Mouse (Mus musculus): Measurements from ENCODE around the gene Slc12a8.

DNA sequence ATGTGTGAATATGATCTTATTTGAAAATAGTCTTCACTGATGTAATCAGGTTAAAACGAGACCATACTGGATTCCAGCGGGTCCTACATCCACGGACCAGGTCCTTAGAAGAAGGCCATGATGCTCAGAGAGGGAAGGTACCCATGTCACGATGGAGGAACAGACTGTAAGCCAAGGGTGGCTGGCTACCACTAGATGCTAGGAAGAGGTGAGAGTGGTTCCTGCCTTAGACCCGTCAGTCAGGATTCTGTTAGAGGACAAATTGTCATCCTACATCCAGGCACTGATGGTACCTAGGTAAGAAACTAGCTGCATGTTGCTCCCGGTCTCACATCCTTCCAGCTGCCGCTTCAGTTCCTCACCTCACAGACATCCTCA is 160.2 kb downstream of the Slc12a8 start:
- TF ChIP-seq CTCF (IDR thresholded peaks at IDR 0.05; ENCODE audit: extremely low read depth, insufficient read depth, low read length) (no peak), POLR2A (IDR thresholded peaks at IDR 0.05; ENCODE audit: extremely low read depth, insufficient read depth, low read length) (no peak)

All from cortical plate, adult 2 months (tissue).